Mouse (Mus musculus) adrenal gland, adult (tissue): ENCODE measurements around the gene Dkc1.

Experiments used
- DNase-seq, 2 experiments: peaks; one replicate each; pipeline ENCODE4 v3.0.0; 2022 to 2023; ENCODE audit warnings: low spot score in 1 of 2; ENCODE audit not compliant: inconsistent age in 2 of 2

Dkc1 gene

DNA sequence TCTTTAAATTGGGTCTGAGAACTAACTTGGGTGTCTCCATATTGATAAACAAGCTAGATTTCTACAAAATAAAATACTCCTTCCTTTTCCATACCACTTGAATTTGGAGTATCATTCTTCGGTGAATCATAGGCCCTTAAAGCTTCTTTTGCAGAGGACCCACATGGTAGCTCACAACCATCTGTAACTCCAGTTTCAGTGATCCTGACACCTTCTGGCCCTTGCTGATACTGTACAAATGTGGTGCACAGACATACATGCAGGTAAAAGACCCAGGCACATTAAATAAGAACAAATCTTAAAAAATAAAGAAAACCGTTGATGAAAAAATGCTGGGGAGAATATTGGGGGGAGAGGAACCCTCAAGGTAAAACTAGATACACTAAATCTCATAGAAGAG, 42.5 kb downstream of the Dkc1 start:
- DNase-seq, result no peak

- DNase-seq, result peak; percentile 20 to 55
Observed at GRCm38 (mm10) chrX:75143124-75143555, 47.5 kb downstream of the Dkc1 start.

GRCm38 (mm10) chrX:75148414-75148813, 52.8 kb downstream of the Dkc1 start:
- DNase-seq, result no peak

GRCm38 (mm10) chrX:75150304-75150703, 54.6 kb downstream of the Dkc1 start:
- no peak for DNase-seq

DNA sequence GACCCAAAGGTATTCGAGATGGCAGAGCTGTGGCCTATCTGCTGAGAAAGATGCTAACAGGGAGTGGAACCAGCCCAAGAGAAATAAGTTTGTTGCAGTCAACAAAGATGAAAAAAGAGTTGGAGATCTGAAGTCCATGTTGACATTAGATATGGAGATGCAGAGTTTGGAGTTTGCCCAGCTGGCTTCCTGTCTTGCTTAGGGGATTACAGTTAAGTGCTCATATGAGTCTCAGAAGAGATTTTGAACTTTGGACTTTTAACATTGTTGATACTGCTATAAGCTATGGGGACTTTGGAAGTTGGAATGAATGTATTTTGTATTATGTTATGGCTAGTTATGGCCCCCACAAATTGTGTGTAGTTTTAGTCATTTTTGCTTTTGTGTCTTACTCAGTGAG, 56.6 kb downstream of the Dkc1 start:
- DNase-seq, result no peak

- peak; percentile 48 to 59 for DNase-seq
Observed at GRCm38 (mm10) chrX:75155576-75156243, 60.1 kb downstream of the Dkc1 start.
